Mouse (Mus musculus): Measurements from ENCODE around the gene Adamts16.
"Not testable (repeated sequence)": the region's sequence is repeated elsewhere in the genome, so short reads cannot be mapped to it uniquely, and the experiment has no call there.

Gene Adamts16

DNA sequence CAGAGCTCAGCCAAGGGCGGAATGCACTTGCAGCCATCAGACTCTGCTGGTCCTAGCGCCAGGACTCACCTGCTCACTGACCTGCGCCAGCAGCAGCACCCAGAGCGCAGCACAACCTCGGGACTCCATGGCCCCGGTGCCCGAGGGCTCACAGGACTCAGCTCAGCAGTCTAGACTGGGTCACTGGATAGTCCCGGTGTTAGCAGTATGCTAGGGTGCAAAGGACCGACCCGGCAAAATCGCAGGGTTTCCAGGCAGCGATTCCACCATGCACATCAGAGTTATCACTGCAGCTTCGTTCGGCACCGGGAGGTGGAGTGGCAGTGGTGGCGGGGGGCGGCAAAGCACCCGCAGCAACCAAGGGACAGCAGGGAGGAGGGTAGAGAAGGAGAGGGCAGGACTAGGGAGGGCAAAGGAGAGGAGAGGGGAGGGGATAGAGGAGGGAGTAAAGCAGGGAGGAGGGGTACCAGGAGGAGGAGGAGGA, at the start of gene Adamts16:
TSS of gene Adamts16 (minus strand) at position 391 of the 484 bp plus-strand sequence.
- DNase-seq (ENCODE audit: low read depth), result no peak

DNA sequence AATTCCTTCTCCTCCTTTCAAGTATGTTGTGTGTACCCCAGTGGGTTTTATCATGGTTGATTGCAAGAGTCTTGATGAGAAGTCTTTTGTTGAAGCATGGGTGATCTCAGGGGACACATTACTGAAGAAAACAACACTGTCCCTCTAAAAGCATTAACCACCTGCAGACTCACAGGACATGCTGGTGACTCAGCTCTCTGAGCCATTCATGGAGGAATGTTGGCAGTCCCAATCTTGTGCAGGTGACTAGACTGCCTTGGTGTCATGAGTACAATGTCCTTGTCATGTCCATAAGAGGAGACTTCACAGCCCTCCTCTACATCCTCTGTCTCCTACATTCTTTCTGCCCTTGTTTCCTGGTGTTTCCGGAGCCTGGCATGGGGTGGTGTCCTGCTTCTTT, 45.5 kb upstream of the Adamts16 start:
- no peak for DNase-seq (ENCODE audit: low read depth)

DNA sequence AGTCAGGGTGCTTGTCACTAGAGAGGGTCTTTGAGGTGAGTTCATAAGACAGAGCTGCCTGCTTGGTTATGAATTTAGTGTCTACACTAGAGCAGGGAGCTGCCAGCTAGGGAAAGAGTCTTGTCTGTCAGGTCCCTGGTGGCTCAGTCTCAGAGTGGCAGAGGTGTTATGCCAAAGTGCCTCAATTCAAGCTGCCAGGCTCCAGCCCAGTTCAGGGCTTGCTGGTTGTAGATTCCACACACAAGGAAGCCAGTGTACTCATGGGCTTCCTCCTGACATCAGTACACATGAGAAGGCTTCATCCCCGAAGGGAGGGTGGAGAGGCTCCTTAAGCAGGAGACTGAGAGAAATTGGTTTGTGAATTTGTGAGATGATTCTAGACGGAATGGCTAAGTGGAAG, 43.4 kb upstream of the Adamts16 start:
- no peak for DNase-seq (ENCODE audit: low read depth)

DNA sequence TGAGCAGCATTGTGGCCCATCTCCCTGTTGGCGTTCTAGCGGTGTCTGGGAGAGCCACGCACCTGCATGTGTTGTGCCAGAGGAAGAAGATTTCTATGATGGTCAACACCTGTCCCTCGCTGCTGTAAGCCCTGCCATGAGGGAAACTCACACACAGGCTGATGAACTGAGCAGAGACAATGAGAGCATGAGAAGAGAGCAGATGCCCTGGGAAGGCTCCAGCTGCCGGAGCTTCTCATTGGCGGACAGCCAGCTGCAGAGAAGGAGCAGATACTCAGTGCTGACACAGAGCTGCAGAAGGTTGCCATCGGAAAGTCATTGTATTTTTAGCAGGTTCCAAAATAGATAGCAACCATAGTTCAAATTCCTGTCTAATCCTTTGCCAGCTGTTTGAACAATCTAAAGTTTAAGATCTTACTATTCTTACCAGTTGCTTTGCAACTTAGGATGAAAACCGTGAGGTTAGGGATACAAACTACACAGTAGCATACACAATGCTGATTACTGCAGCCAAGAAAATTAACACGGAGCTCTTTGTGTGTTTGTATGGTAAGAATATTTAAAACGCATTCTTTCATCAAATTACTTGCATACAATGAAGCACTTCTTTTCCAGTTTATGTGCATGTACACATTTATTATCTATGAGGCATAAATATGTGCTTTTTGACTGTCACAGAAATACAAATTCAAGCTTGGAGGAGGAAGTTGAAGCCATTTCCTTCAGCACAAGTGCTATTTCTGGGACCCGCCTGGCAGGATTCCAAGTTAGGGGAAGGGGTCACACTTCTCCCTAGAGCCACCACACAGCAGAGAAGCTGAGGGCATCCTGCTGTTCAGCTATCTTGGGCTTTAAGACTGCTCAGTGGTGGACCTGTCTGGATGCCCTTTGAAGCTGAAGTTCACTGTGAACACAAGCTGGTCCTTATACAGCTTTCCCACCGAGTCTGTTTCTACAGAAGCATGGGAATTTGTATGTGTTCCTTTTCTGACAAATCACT, 42.6 kb upstream of the Adamts16 start:
- DNase-seq (ENCODE audit: low read depth), result no peak

DNA sequence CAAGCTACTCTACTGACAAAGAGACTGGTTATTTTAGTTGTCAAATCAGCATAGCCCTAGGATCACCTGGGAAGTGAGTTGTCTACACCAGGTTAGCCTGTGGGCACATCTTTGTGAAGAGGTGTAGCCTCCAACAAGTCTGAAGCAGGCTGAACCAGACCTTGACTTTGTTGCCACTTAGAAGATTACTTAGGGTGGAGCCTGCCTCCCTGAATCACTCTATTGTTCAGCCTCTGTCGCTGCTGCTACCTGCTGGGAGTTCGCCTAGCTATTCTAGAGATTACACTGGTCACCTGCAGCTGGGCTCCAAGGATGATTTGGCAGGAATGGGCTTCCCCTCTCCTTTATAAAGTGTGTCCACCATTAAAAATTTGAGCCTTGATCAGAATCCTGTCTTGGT, 38.4 kb upstream of the Adamts16 start:
- not testable (repeated sequence) for DNase-seq (ENCODE audit: low read depth)

DNA sequence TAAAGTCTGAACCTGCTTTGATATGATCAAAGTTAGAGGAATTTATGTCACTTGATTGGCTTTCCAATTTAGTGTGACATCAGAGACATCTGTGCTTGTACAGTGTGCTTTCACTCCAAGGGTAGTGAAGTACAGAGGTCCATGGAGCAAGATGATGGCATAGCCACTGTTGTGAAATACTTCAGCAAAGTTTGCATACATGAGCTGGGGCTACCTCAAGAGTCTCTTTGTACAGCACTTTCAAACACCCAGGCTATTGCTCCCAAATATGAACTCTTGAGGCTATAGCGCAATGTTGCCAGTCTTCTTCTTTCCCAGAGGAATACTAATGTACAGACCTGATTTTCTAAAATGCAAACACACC, 35.9 kb upstream of the Adamts16 start:
- DNase-seq (ENCODE audit: low read depth), result no peak

DNA sequence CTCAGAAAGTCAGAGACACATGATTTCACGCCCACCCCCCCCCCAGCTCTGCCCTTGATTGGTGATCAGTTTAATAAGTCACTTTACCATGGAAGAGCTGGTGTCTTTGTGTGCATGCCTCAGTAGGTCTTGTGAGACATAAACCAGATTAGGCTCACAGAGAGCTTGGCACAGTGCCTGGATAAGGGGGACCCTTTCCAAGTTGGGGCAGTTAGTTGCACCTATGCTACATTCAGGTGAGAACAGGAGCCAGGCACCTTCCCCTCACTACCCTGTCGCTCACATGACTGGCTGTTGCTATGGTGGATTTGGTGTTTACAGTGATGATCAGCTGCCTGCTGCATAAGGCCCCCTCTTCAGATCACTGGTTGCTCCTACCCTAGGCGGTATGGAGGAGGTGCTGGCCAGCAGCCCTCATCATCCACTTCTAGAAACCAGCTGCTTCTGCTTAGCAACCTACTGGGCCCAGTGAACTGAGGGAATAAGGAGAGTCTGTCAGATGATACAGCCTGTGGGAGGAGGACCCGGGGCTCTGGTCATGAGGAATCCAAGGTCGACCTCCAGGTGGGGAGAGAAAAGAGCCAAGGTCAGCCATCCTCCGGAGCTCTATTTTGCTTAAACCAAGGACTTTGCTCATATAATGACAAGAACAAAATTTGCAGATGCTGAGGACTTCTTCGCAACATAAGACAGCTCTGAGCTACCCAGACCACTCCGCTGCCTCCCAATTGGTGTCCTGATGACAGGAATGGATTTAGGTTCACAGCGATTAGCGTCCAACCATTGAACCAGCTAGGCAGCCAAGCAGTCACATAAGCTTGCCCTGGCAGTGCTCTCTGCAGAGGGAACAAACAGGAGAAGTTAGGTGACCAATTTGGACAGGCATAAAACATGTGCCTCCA, 35.3 kb upstream of the Adamts16 start:
- no peak for DNase-seq (ENCODE audit: low read depth)

DNA sequence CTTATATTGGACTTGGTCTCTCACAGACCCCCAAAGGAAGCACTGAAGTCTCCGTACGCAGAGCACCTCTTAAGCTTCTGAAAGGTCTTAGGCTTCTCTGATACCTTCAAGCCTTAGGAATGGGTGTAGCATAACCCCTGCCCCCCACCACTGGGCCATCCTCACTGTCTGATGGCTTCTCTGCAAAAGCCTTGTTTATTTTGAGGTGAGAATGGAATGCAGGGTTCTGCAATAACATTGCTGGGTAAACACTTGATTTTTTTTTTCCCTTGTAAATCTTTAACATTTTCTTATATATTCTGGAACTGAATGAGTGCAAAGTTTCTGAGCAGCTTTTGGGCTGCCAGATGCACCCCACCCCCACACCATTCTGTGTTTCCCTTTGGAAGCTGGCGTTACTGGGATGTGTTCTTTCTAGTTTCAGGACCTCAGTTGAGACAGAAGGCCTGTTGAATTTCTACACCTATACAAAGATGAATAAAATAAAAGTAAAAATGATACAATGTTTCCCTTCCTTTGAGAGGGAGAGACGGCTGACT, 33.9 kb upstream of the Adamts16 start:
- DNase-seq (ENCODE audit: low read depth), result no peak

DNA sequence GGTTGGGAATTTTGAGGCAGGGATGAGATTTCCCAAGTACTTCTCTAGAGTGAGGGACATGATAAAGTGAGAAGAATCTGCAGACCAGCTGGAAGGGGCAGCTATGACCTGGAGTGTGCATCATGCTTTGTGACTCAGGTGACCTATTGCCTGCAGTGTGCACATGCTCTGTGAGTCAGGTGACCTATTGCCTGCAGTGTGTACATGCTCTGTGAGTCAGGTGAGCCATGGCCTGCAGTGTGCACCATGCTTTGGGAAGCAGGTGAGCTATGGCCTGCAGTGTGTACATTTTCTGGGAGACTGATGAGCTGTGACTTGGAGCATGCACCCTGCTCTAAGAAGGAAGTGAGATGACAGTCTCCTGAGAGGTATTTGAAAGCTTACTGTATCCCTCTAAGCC, 33.1 kb upstream of the Adamts16 start:
- DNase-seq (ENCODE audit: low read depth), result no peak

DNA sequence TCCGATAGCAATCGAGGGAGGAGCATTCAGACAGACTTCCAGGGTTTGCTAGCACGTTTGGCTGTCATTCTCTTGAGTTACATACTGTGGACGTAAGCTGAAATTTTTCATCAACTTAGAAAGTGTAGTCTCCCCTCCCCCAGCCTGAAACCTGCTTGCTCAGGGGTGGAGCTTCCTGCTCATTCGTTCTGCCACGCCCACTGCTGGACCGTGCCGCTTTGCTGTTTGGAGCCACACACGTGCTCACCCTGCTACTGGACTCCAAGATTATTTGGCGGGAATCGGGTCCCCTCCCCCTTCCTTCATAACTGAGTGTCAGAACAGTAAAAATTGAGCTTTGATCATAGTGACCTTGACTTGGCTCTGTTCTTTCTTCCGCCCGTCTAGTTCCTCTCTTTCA, 32.2 kb upstream of the Adamts16 start:
- DNase-seq (ENCODE audit: low read depth), result not testable (repeated sequence)

DNA sequence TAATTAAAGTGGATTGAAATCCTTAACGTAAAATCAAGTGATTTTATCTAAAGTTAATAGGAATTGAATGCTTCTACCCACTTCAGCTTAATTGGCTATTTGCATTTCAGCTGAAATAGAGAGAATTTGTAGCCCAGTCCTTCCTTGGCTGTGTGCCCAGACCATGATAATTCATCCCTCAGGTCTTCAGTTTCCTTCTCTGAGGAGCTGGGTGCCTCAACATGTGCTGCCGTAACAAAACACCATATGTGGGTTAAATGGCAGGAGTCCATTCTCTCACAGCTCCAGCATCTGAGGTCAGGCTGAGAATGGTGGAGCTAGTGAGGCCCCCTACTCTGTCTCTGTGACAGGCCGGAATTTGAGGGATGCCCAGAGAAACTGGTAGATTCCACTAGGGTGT, 29.4 kb upstream of the Adamts16 start:
- no peak for DNase-seq (ENCODE audit: low read depth)

DNA sequence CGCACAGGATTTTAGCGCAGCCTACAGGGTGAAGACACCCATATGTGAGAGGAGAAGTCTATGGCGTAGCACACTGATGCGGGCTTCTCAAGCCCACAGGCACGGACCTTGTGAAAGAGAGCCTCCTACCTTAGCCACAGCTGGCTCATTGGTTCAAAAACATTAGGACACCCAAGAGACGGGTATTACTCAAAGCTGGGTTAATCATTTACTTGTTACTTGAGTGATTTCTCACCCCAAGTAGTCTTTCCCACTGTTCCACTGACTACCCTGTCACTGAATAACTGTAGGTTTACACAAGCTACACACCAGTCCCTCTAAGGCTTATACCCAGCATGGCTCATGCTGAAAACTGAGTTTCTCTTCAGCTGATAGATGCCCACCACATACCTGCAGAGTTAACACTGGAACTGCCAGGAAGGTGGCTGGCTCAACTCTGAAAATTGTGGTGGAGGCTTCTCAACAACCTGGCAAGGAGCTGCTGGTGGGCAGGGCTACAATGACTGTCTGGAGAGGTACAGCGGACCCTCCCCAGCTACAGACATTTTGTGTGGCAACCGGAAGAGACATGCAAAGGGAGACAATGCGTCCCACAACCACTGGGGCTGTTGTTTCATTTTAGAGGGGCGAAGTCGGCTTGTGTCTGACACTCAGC, 25.5 kb upstream of the Adamts16 start:
- no peak for DNase-seq (ENCODE audit: low read depth)

DNA sequence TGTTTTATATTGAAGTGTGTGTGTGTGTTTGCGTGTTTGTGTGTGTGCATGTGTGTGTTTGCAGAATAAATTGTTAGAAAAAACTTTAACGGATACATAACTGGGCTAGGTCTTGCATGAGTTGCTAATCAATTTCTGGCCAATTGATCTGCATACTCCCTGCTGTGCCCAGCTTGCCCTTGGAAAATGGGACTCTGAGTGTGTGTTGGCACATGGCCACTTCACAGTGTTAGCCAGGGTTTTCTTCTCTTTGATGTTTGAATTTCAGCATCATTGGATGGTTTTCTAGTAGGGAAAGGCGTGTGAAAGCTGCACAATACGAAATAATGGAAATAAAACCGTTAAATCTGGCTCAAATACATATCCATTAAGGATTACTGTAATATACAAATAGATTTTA, 24.3 kb upstream of the Adamts16 start:
- DNase-seq (ENCODE audit: low read depth), result no peak

DNA sequence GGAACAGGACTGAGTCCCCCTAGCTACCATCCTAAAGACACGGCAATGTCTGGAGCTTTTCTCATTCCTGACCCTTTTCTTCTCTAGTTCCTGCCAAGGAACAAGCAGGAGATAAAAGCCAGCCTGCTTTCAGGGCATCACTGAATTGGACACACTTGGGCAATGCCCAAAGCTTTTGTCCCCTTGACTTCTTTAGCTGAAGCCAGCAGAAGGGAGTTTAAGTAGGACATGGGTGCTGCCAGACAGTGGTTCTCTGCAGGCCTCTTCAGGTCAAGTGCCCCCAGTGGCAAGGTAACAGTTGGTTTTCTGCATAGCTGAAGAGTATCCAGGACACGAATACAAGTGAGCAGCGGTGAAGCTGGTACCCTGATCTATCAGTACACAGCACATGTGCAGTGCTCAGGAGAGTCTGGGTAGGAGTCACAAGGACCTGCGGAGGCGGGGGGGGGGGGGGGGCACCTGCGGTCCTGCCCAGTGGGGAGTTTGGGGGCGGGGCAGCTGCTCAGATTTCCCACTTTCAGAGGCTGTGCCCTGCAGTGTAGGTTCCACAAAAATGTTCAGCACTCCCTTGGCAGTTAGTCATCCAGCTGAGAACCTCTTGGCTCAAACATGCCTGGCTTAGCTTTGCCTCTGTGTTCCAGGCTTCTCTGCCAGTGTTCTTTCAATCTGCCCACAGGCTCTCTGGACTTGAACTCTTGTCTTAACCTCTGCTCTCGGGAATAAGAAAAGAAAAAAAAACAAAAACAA, 20.7 kb upstream of the Adamts16 start:
- DNase-seq (ENCODE audit: low read depth), result no peak

DNA sequence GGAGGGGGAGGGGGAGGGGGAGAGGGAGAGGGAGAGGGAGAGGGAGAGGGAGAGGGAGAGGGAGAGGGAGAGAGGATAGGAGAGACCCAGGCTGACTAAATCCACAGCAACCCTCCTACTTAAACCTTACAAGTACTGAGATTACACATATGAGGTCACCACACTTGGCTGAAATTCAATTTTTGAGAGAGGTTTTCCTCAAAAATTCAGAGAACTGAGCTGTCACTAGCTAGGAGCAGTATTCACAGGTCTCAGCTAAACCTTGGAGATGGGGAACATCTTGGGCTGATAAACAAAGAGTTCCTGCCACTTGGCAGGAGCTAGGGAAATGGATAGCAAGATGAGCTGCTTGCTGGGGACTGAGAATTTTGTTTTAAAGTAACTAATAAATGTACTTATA, 12.0 kb upstream of the Adamts16 start:
- DNase-seq (ENCODE audit: low read depth), result no peak

DNA sequence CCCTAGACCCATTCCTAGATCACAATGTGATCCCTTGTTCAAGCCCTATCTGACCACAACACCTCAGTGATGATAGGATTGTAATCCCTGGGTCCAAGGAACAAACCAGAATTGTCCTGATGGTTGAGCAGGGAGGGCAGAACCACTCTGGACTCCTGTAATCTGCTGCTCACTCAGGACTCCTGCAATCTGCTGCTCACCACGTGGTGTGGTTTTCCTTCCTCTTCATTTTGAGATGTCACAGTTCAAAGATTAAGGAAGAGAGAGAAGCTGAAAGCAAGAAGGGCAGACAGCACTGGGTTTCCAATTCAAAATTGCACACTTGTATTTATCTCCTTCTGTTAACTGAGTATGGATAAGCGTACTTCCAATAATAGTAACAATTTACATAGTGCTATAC, 5.3 kb upstream of the Adamts16 start:
- no peak for DNase-seq (ENCODE audit: low read depth)

DNA sequence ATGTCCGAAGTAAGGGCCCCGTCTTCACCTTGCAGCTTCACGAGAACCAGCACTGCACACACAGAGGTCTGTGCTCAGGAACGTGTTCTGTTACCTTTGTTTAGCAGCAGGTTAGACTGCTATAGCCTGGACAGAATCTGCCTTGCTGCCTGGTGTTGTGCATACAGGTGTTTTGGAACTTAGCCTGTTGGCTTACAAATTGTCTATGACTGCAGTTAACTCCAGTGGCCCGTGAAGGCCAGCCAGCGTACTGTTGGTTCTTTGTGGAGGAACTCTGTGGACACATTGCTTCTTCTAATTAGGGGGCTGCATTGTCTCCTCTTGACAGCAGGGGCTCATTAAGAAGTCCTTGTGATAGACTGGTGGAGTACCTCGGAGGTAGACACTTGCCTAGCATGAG, 3.9 kb upstream of the Adamts16 start:
- DNase-seq (ENCODE audit: low read depth), result no peak

DNA sequence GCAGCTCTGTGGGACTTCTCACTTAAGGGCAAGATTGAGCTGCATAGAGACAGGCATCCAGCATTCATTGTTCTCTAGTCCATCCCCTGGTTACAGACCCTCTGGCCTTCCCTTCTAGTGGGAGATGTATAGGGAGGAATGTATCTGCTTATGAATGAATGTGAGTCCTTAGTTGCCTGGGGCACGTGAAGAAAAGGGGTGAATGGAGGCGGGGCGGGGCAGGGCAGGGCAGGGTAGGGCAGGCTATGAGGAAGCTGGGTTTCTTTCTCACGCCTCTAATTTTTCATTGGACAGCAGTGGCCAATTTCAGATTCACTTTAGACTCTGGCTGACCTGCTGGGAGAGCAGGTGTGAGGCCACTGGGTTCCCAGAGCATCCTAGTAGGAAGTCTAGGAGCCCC, 515 bp upstream of the Adamts16 start:
- DNase-seq (ENCODE audit: low read depth), result no peak

DNA sequence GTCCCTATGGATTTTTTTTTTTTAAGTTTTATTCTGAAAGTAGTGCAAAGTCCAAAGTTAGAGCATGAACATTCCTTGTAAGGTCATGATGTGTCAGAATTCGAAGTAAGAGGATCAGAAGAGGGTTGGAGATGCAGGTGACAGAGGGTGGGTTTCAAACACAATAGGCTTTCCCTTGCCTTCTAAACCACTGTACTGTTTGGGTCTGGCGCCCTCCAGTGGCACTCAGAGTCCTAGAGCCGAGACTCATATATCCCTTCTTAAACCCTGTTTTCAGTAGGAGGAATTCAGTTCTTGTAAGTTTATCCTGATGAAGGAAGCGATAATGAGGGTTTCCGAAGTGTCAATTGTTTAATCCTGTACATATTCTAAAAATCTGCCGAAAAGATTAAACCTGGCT, 1.4 kb downstream of the Adamts16 start:
- DNase-seq (ENCODE audit: low read depth), result peak; percentile 8

DNA sequence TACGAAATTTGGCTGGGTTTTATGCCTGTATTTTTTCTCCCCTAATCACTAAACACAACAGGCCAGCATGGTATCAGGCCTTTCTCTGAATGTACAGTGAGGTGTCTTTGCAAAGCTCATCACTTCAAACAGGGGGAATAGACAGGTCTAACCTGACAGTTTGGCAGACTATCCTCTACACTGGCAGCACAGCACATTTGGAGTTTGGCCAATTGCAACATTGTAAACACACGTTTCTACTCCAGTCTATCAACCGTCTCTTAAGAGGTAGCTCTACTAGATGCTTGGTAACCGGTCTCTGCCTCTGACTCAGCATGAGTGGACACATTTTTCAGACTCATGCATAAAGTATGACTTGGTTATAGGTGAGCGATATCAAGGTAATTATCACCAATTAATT, 4.0 kb downstream of the Adamts16 start:
- no peak for DNase-seq (ENCODE audit: low read depth)

DNA sequence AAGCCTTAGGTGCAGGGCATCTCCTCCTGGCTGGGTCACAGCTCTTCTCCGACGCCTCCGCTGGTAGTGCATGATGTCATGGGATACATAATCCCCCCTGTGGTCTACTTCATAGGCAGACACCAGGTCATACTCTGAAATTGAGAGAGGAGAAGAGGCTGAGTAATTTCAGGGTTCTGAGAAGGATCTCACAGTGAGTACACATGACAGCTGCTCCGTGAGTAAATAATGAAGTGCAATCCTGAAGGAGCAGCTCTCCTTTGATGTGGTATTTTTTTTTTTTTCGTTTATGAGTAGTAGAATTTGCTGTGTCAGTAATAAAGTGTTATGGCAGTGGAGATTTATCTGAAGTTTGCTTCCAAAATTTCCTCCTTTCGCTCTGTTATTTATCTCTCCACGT, 5.4 kb downstream of the Adamts16 start:
- no peak for DNase-seq (ENCODE audit: low read depth)

Measured in c-Kit-positive CD71-positive TER-119-negative erythroid progenitor cells, embryonic 14.5 days (primary cell).